In the genomic region with DNA sequence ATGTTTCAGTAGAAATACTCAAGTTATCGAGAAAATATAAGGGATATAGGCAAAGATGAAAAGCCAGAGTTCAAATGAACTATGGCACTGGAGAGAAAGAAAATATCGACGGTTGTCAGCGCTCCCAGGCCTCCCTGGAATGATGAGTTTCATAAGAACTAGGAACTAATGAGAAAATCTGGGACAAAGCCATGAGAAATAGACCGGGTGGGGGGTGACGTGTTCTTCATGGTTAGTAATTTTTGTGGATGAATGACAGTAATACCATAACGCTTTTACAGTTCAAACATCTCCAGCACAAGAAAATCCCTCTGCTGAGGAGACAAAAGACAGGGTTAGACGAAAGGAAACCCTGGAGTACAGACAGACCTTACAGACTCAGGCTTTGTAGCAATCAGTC, we compare ENCODE assay signal across 8 mouse cellular contexts. TPM values are rescaled to one million over a fixed set of nuclear protein-coding genes. Genes with fewer than 3 reads are reported as not detected.
A peak's percentile ranks its signal among the peaks of the same experiment; 100 is the strongest.
DNase-seq lines count a peak whose midpoint lies in the region; ATAC-seq and TF ChIP-seq lines count a peak whose summit lies in the region.

No protein-coding gene starts in this region.

- no peaks in the 10 kb centered on the region for H3K9me3 ChIP-seq in kidney, embryonic 14.5 days (ENCODE audit: control insufficient read depth, low read length)
- H3K9me3 ChIP-seq in hindbrain, embryonic 15.5 days: no peaks in the 10 kb centered on the region
- no peaks in the 10 kb centered on the region for H3K9me3 ChIP-seq in midbrain, embryonic 15.5 days

- peaks cover 10% of the 10 kb centered on the region for H3K4me1 ChIP-seq in kidney, embryonic 14.5 days (ENCODE audit: control insufficient read depth, insufficient read depth, low read length)
- H3K4me1 ChIP-seq in bone marrow, adult 2 months (ENCODE audit: control insufficient read depth, insufficient read depth, low read length): no peaks in the 10 kb centered on the region; the same call in 1 of the 2 replicates
- peaks cover 18% of the 10 kb centered on the region for H3K4me1 ChIP-seq in hindbrain, embryonic 15.5 days (replicated peaks)
- H3K4me1 ChIP-seq in midbrain, embryonic 15.5 days: peaks cover 15% of the 10 kb centered on the region

- no peak for DNase-seq in kidney, postnatal 25 days
- DNase-seq in left cerebral cortex, adult 9 months (ENCODE audit: low spot score in 2 of 2): no peak
- DNase-seq in gastrocnemius, adult 8-10 months (ENCODE audit: low spot score in 2 of 2): no peak
- no peak for DNase-seq in spleen, postnatal 36 days (ENCODE audit: low spot score in 2 of 2)

- 41% methylated on average over 8 of the region's 8 CpGs for WGBS in kidney, embryonic 14.5 days
- WGBS in bone marrow, adult 2 months: 66% methylated on average over 8 of the region's 8 CpGs
- WGBS in hindbrain, embryonic 15.5 days: 33% methylated on average over 8 of the region's 8 CpGs
- WGBS in midbrain, embryonic 15.5 days: 30% methylated on average over 8 of the region's 8 CpGs

- TF ChIP-seq CTCF in bone marrow, adult 2 months (IDR thresholded peaks at IDR 0.05; ENCODE audit: control insufficient read depth, insufficient read depth, low read length): no peak

- no peaks in the 10 kb centered on the region for H3K27me3 ChIP-seq in kidney, embryonic 14.5 days (ENCODE audit: control insufficient read depth, insufficient read depth, low read length)
- no peaks in the 10 kb centered on the region for H3K27me3 ChIP-seq in hindbrain, embryonic 15.5 days
- no peaks in the 10 kb centered on the region for H3K27me3 ChIP-seq in midbrain, embryonic 15.5 days (replicated peaks)

- H3K4me2 ChIP-seq in kidney, embryonic 14.5 days (replicated peaks; ENCODE audit: low read depth, low read length): peak overlapping the region; percentile 58
- H3K4me2 ChIP-seq in hindbrain, embryonic 15.5 days: peak overlapping the region; percentile 60
- peak overlapping the region; percentile 66 for H3K4me2 ChIP-seq in midbrain, embryonic 15.5 days

- H3K36me3 ChIP-seq in kidney, embryonic 14.5 days (ENCODE audit: control insufficient read depth, insufficient read depth, low read length): peaks cover 47% of the 10 kb centered on the region
- H3K36me3 ChIP-seq in hindbrain, embryonic 15.5 days: peaks cover 38% of the 10 kb centered on the region
- peaks cover 27% of the 10 kb centered on the region for H3K36me3 ChIP-seq in midbrain, embryonic 15.5 days (replicated peaks)

- peak overlapping the region; percentile 96 for H3K4me3 ChIP-seq in kidney, embryonic 14.5 days (ENCODE audit: low read length)
- H3K4me3 ChIP-seq in bone marrow, adult 2 months (replicated peaks; ENCODE audit: control insufficient read depth, low read depth, low read length): peak overlapping the region; percentile 42
- H3K4me3 ChIP-seq in hindbrain, embryonic 15.5 days: peak overlapping the region; percentile 70
- peak overlapping the region; percentile 100 for H3K4me3 ChIP-seq in midbrain, embryonic 15.5 days

- peak overlapping the region; percentile 92 for H3K9ac ChIP-seq in kidney, embryonic 14.5 days (ENCODE audit: low read depth, low read length)
- H3K9ac ChIP-seq in hindbrain, embryonic 15.5 days: peak overlapping the region; percentile 69; the same call in 1 of the 2 replicates
- peak overlapping the region; percentile 78 for H3K9ac ChIP-seq in midbrain, embryonic 15.5 days

- no peak for ATAC-seq in kidney, embryonic 14.5 days (ENCODE audit: low FRiP score, low TSS enrichment)
- ATAC-seq in hindbrain, embryonic 15.5 days (ENCODE audit: low FRiP score, low read depth): no peak
- no peak for ATAC-seq in midbrain, embryonic 15.5 days (replicated peaks)

- 0 out of 2 replicates have a peak overlapping the region, but pooled peaks have one; percentile 85 for H3K27ac ChIP-seq in kidney, embryonic 14.5 days (ENCODE audit: low read depth, low read length)
- H3K27ac ChIP-seq in bone marrow, adult 2 months (ENCODE audit: control insufficient read depth, insufficient read depth, low read depth, low read length, poor library complexity): no peak overlapping the region
- peak overlapping the region; percentile 86 for H3K27ac ChIP-seq in hindbrain, embryonic 15.5 days (replicated peaks)
- H3K27ac ChIP-seq in midbrain, embryonic 15.5 days: peak overlapping the region; percentile 64; the same call in 1 of the 2 replicates

- TF ChIP-seq POLR2A in bone marrow, adult 2 months (IDR thresholded peaks at IDR 0.05; ENCODE audit: borderline replicate concordance, control insufficient read depth, low read depth, low read length): no peak

RNA-seq across cellular contexts. Expression of a gene that starts 1.1 kb away (rescaled TPM):
- polyA plus RNA-seq in kidney, embryonic 14.5 days (2014; fragmentation: Nextera tagmentation; extraction: Ambion mirVana): 131 and 155 TPM in 2 replicates
- polyA plus RNA-seq in bone marrow, adult 2 months (2011; ENCODE audit: insufficient read depth, insufficient read length, low replicate concordance, missing spikeins): 12.2 and 31.5 TPM in 2 replicates
- polyA plus RNA-seq in hindbrain, embryonic 15.5 days (2015; fragmentation: Nextera tagmentation; extraction: Ambion mirVana): 101 and 112 TPM in 2 replicates
- polyA plus RNA-seq in midbrain, embryonic 15.5 days (2015; fragmentation: Nextera tagmentation; extraction: Ambion mirVana): 102 and 103 TPM in 2 replicates
- total RNA-seq in gastrocnemius, adult 8-10 months (2022): 1 to 10 TPM; 5.1 to 8.5 (median 6.9) TPM

RNA-seq across cellular contexts. Expression of a gene that starts 22.6 kb away (rescaled TPM):
- 23.9 and 31.8 TPM in 2 replicates for polyA plus RNA-seq in kidney, embryonic 14.5 days (2014; fragmentation: Nextera tagmentation; extraction: Ambion mirVana)
- 51.0 and 96.3 TPM in 2 replicates for polyA plus RNA-seq in bone marrow, adult 2 months (2011; ENCODE audit: insufficient read depth, insufficient read length, low replicate concordance, missing spikeins)
- polyA plus RNA-seq in hindbrain, embryonic 15.5 days (2015; fragmentation: Nextera tagmentation; extraction: Ambion mirVana): 92.2 and 101 TPM in 2 replicates
- polyA plus RNA-seq in midbrain, embryonic 15.5 days (2015; fragmentation: Nextera tagmentation; extraction: Ambion mirVana): 99.5 and 112 TPM in 2 replicates
- 10 to 100 TPM; 12.1 to 15.4 (median 13.7) TPM for total RNA-seq in gastrocnemius, adult 8-10 months (2022)

RNA-seq across cellular contexts. Expression of a gene that starts 56.2 kb away (rescaled TPM):
- 8.5 and 11.6 TPM in 2 replicates for polyA plus RNA-seq in kidney, embryonic 14.5 days (2014; fragmentation: Nextera tagmentation; extraction: Ambion mirVana)
- 9.1 and 15.8 TPM in 2 replicates for polyA plus RNA-seq in bone marrow, adult 2 months (2011; ENCODE audit: insufficient read depth, insufficient read length, low replicate concordance, missing spikeins)
- polyA plus RNA-seq in hindbrain, embryonic 15.5 days (2015; fragmentation: Nextera tagmentation; extraction: Ambion mirVana): 6.3 and 6.7 TPM in 2 replicates
- 6.3 and 7.1 TPM in 2 replicates for polyA plus RNA-seq in midbrain, embryonic 15.5 days (2015; fragmentation: Nextera tagmentation; extraction: Ambion mirVana)
- 1 to 10 TPM; 6.2 to 6.9 (median 6.7) TPM for total RNA-seq in gastrocnemius, adult 8-10 months (2022)

RNA-seq across cellular contexts. Expression of a gene that starts 56.5 kb away (rescaled TPM):
- 15.5 and 23.6 TPM in 2 replicates for polyA plus RNA-seq in kidney, embryonic 14.5 days (2014; fragmentation: Nextera tagmentation; extraction: Ambion mirVana)
- 65.1 and 72.5 TPM in 2 replicates for polyA plus RNA-seq in bone marrow, adult 2 months (2011; ENCODE audit: insufficient read depth, insufficient read length, low replicate concordance, missing spikeins)
- 18.8 and 20.0 TPM in 2 replicates for polyA plus RNA-seq in hindbrain, embryonic 15.5 days (2015; fragmentation: Nextera tagmentation; extraction: Ambion mirVana)
- polyA plus RNA-seq in midbrain, embryonic 15.5 days (2015; fragmentation: Nextera tagmentation; extraction: Ambion mirVana): 20.0 and 22.5 TPM in 2 replicates
- 1 to 10 TPM; 1.4 to 2.7 (median 2.3) TPM for total RNA-seq in gastrocnemius, adult 8-10 months (2022)

Comparison
In these comparisons a context has a peak if more than half of its experiments do, and no peak if none do; other contexts are left out.
1. H3K4me3 ChIP-seq: peak in every context shown above with its lines; median percentile 100 in midbrain, embryonic 15.5 days; 96 in kidney, embryonic 14.5 days; 70 in hindbrain, embryonic 15.5 days; 42 in bone marrow, adult 2 months.